8 mouse cellular contexts compared by ENCODE assay signal in the genomic region with DNA sequence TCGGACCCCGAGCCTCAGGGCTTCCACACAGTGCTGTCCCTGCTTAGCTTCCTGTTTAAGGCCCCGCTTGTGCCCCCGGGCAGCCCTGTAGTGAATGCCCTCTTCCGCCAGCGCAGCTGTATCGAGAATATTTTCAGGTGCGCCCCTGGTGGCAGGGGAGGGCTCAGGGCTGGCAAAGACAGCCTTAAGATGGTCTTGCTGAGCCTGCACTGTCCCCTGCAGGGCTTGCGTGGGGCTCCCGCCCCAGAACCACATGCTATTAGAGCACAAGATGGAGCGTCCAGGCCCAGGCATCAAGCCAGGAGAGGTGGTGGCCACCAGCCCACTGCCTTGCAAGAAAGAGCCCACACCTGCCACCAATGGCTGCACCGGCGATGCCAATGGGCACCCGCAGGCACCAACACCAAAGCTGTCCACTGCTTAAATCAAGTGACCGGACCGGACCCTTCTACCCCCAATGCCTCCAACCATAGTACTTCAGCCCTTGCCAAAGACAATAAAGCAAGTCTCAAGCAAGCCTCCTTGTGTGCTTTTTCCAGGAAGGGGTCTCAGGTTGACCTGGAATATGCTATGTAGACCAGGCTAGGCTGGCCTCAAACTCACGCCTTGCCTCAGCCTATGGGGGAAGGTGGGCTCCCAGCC. TPM values are rescaled to one million over a fixed set of nuclear protein-coding genes. Genes with fewer than 3 reads are reported as not detected.
DNase-seq lines count a peak whose midpoint lies in the region; ATAC-seq lines count a peak whose summit lies in the region.
"Had no signal": no experiment of that assay in that cellular context is flagged by ENCODE, and none has a peak within 500 bp of the region (broad histone marks: within the 10 kb centered on the region; RNA-seq: fewer than 3 reads in every experiment).

No protein-coding gene starts in this region.

- no peak overlapping the region; the same call in 1 of the 2 replicates for H3K27ac ChIP-seq in embryonic facial prominence, embryonic 10.5 days (replicated peaks)
- no peak overlapping the region for H3K27ac ChIP-seq in hindbrain, embryonic 15.5 days (replicated peaks)
- H3K27ac ChIP-seq in neural tube, embryonic 12.5 days: no peak overlapping the region
- H3K27ac ChIP-seq: liver, embryonic 13.5 days had no signal

- WGBS in embryonic facial prominence, embryonic 10.5 days: 82% methylated on average over 17 of the region's 17 CpGs
- 73% methylated on average over 17 of the region's 17 CpGs for WGBS in hindbrain, embryonic 15.5 days
- WGBS in neural tube, embryonic 12.5 days: 88% methylated on average over 17 of the region's 17 CpGs

- H3K9me3 ChIP-seq in embryonic facial prominence, embryonic 10.5 days: 0 out of 2 replicates have a peak, but pooled peaks cover 3% of the 10 kb centered on the region
- no peaks in the 10 kb centered on the region for H3K9me3 ChIP-seq in hindbrain, embryonic 15.5 days
- no peaks in the 10 kb centered on the region for H3K9me3 ChIP-seq in neural tube, embryonic 12.5 days
- H3K9me3 ChIP-seq: liver, embryonic 13.5 days had no signal

- H3K27me3 ChIP-seq in embryonic facial prominence, embryonic 10.5 days (replicated peaks; ENCODE audit: low read depth, poor library complexity, severe bottlenecking): peaks cover 40% of the 10 kb centered on the region
- H3K27me3 ChIP-seq in hindbrain, embryonic 15.5 days: no peaks in the 10 kb centered on the region
- H3K27me3 ChIP-seq in neural tube, embryonic 12.5 days (replicated peaks): peaks cover 7% of the 10 kb centered on the region
- H3K27me3 ChIP-seq: liver, embryonic 13.5 days had no signal

- peak overlapping the region; percentile 85 for H3K4me3 ChIP-seq in embryonic facial prominence, embryonic 10.5 days
- H3K4me3 ChIP-seq in hindbrain, embryonic 15.5 days: no peak overlapping the region; the same call in 1 of the 2 replicates
- no peak overlapping the region for H3K4me3 ChIP-seq in neural tube, embryonic 12.5 days

- 0 out of 2 replicates have a peak overlapping the region, but pooled peaks have one; percentile 38 for H3K9ac ChIP-seq in hindbrain, embryonic 15.5 days
- no peak overlapping the region for H3K9ac ChIP-seq in neural tube, embryonic 12.5 days

- DNase-seq in retina, postnatal 1 day: peak; percentile 53
- DNase-seq in retina, embryonic 14.5 days (ENCODE audit: low spot score): no peak
- DNase-seq in embryonic facial prominence, embryonic 10.5 days (ENCODE audit: low spot score): peak; percentile 48
- DNase-seq in adipocyte (ENCODE audit: low spot score): no peak
- DNase-seq in adrenal gland, adult 18-20 months (ENCODE audit: low spot score in 2 of 2): no peak
- DNase-seq: liver, embryonic 13.5 days had no signal

- peak overlapping the region; percentile 64 for H3K4me2 ChIP-seq in hindbrain, embryonic 15.5 days
- peak overlapping the region; percentile 92 for H3K4me2 ChIP-seq in neural tube, embryonic 12.5 days (replicated peaks)

- no peak for ATAC-seq in hindbrain, embryonic 15.5 days (ENCODE audit: low FRiP score, low read depth)
- ATAC-seq in neural tube, embryonic 12.5 days (ENCODE audit: low FRiP score, low read depth): no peak

- peaks cover 55% of the 10 kb centered on the region for H3K36me3 ChIP-seq in embryonic facial prominence, embryonic 10.5 days (replicated peaks)
- H3K36me3 ChIP-seq in hindbrain, embryonic 15.5 days: 0 out of 2 replicates have a peak, but pooled peaks cover 6% of the 10 kb centered on the region
- peaks cover 12% of the 10 kb centered on the region for H3K36me3 ChIP-seq in neural tube, embryonic 12.5 days

- H3K4me1 ChIP-seq in embryonic facial prominence, embryonic 10.5 days: peaks cover 93% of the 10 kb centered on the region
- peaks cover 77% of the 10 kb centered on the region for H3K4me1 ChIP-seq in hindbrain, embryonic 15.5 days (replicated peaks)
- H3K4me1 ChIP-seq in neural tube, embryonic 12.5 days: peaks cover 82% of the 10 kb centered on the region

RNA-seq across cellular contexts. Expression of a gene that starts 2.7 kb away (rescaled TPM):
- 184 and 187 TPM in 2 replicates for polyA plus RNA-seq in embryonic facial prominence, embryonic 10.5 days (2016; fragmentation: Nextera tagmentation; extraction: Ambion mirVana)
- 146 and 152 TPM in 2 replicates for polyA plus RNA-seq in hindbrain, embryonic 15.5 days (2015; fragmentation: Nextera tagmentation; extraction: Ambion mirVana)
- 116 TPM in 2 replicates for polyA plus RNA-seq in neural tube, embryonic 12.5 days (2016; fragmentation: Nextera tagmentation; extraction: Ambion mirVana)
- 100 to 1,000 TPM; 115 to 165 TPM for total RNA-seq in adrenal gland, adult 18-20 months (2021)

RNA-seq across cellular contexts. Expression of a gene that starts 11.8 kb away (rescaled TPM):
- 105 and 109 TPM in 2 replicates for polyA plus RNA-seq in embryonic facial prominence, embryonic 10.5 days (2016; fragmentation: Nextera tagmentation; extraction: Ambion mirVana)
- polyA plus RNA-seq in hindbrain, embryonic 15.5 days (2015; fragmentation: Nextera tagmentation; extraction: Ambion mirVana): 150 and 172 TPM in 2 replicates
- polyA plus RNA-seq in neural tube, embryonic 12.5 days (2016; fragmentation: Nextera tagmentation; extraction: Ambion mirVana): 139 and 144 TPM in 2 replicates
- 10 to 100 TPM; 78.5 to 86.9 TPM for total RNA-seq in adrenal gland, adult 18-20 months (2021)

RNA-seq across cellular contexts. Expression of a gene that starts 19.1 kb away (rescaled TPM):
- polyA plus RNA-seq in embryonic facial prominence, embryonic 10.5 days (2016; fragmentation: Nextera tagmentation; extraction: Ambion mirVana): 0.77 and 0.79 TPM in 2 replicates
- 1.1 and 2.2 TPM in 2 replicates for polyA plus RNA-seq in hindbrain, embryonic 15.5 days (2015; fragmentation: Nextera tagmentation; extraction: Ambion mirVana)
- 0.68 and 1.3 TPM in 2 replicates for polyA plus RNA-seq in neural tube, embryonic 12.5 days (2016; fragmentation: Nextera tagmentation; extraction: Ambion mirVana)
- total RNA-seq in adrenal gland, adult 18-20 months (2021): 1 to 10 TPM; 1.4 to 3.0 TPM

RNA-seq across cellular contexts. Expression of a gene that starts 35.4 kb away (rescaled TPM):
- polyA plus RNA-seq in embryonic facial prominence, embryonic 10.5 days (2016; fragmentation: Nextera tagmentation; extraction: Ambion mirVana): 0.14 TPM in 1 of 2 replicates, not detected in the other
- polyA plus RNA-seq in hindbrain, embryonic 15.5 days (2015; fragmentation: Nextera tagmentation; extraction: Ambion mirVana): 0.25 and 0.30 TPM in 2 replicates
- polyA plus RNA-seq in neural tube, embryonic 12.5 days (2016; fragmentation: Nextera tagmentation; extraction: Ambion mirVana): 0.14 TPM in 1 of 2 replicates, not detected in the other
- 1 to 10 TPM; 2.2 to 6.4 TPM for total RNA-seq in adrenal gland, adult 18-20 months (2021)

RNA-seq across cellular contexts. Expression of a gene that starts 57.6 kb away (rescaled TPM):
- 20.8 and 21.1 TPM in 2 replicates for polyA plus RNA-seq in embryonic facial prominence, embryonic 10.5 days (2016; fragmentation: Nextera tagmentation; extraction: Ambion mirVana)
- polyA plus RNA-seq in hindbrain, embryonic 15.5 days (2015; fragmentation: Nextera tagmentation; extraction: Ambion mirVana): 15.1 and 20.9 TPM in 2 replicates
- polyA plus RNA-seq in neural tube, embryonic 12.5 days (2016; fragmentation: Nextera tagmentation; extraction: Ambion mirVana): 17.8 and 19.5 TPM in 2 replicates
- total RNA-seq in adrenal gland, adult 18-20 months (2021): 10 to 100 TPM; 23.1 to 26.6 TPM

Comparison
In these comparisons a context has a peak if more than half of its experiments do, and no peak if none do; other contexts are left out.
1. DNase-seq: peak in retina, postnatal 1 day (single experiment) and embryonic facial prominence, embryonic 10.5 days (single experiment); none in retina, embryonic 14.5 days (single experiment), adipocyte (single experiment) and adrenal gland, adult 18-20 months (0 of 2).